Mouse (Mus musculus): ENCODE results near the gene Eef1a2. TPM values are rescaled to one million over a fixed set of nuclear protein-coding genes. Genes with fewer than 3 reads are reported as not detected.

Gene Eef1a2
- polyA plus RNA-seq, 1 experiment from 2014 or later = 0.36 TPM

DNA sequence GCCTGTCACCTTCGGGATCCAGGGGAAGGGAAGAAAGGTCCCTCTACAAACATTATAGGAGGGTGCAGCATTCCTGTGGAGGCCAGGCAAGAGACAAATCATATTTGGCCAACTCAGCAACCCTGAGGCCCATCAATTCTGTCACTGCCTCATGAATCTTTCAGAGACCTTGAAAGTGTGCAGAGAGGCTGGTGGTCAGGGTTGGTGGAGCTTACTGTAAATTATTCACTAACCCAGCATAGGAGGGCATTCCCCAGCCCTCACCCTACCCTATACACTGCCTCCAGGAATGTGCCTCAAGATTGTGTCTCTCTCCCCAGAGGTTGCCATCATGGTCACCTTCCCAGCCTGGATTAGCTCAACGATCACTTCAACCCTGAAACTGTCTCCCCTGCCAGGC lies 12.1 kb downstream of the Eef1a2 start:
- 76% methylated on average over 2 of the region's 2 CpGs for WGBS
- no peaks in the 10 kb centered on the region for H3K9me3 ChIP-seq
- peaks cover 20% of the 10 kb centered on the region for H3K27me3 ChIP-seq (replicated peaks)
- no peak overlapping the region for H3K9ac ChIP-seq
- no peak overlapping the region for H3K4me2 ChIP-seq
- no peaks in the 10 kb centered on the region for H3K4me1 ChIP-seq
- no peak overlapping the region for H3K27ac ChIP-seq
- no peaks in the 10 kb centered on the region for H3K36me3 ChIP-seq
- H3K4me3 ChIP-seq (replicated peaks) = no peak overlapping the region
- no peak for ATAC-seq (ENCODE audit: insufficient read depth, low FRiP score, low read depth)

DNA sequence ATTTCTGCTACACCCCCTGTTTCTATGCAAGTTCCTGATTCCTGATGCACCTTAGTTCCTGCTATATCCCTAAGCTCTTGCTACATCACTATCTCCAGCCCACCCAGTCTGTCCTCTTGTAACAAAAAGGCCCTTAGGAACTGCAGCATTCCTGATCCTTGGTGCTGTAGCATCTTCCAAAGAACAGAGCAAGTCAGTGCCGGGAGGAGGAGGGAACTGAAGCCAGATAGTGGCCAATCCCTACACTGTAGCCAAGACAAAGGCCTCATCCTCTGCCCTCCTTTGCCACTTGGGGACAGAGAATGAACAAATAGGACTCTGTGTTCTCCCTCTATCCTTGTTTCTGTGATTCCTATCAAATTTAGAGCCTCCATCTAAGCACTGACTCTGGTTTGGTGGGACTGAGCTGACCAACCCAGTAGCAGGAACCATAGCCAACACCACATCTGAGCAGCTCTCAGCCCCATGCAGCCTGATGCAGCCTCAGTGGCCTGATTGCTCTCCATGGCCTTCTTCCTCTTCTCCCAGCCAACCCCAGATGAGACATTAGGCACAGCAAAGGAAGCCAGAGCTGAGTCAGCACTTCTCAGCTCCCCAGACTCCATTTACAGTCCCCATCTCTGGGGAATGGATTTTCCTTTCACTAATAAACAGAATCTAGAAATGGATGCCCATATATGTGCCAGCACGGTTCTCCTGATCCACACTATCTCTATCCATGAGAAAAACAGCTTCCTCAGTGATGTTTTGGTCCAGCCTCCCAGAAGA lies 13.1 kb downstream of the Eef1a2 start:
- Histone ChIP-seq H3K27ac (no peak overlapping the region), H3K36me3 (no peaks in the 10 kb centered on the region), H3K4me2 (no peak overlapping the region), H3K4me1 (no peaks in the 10 kb centered on the region), H3K9me3 (no peaks in the 10 kb centered on the region), H3K4me3 (replicated peaks) (no peak overlapping the region), H3K9ac (no peak overlapping the region), H3K27me3 (replicated peaks) (peaks cover 12% of the 10 kb centered on the region)
- ATAC-seq (ENCODE audit: insufficient read depth, low FRiP score, low read depth) = no peak
- WGBS = 57% methylated on average over 2 of the region's 2 CpGs

DNA sequence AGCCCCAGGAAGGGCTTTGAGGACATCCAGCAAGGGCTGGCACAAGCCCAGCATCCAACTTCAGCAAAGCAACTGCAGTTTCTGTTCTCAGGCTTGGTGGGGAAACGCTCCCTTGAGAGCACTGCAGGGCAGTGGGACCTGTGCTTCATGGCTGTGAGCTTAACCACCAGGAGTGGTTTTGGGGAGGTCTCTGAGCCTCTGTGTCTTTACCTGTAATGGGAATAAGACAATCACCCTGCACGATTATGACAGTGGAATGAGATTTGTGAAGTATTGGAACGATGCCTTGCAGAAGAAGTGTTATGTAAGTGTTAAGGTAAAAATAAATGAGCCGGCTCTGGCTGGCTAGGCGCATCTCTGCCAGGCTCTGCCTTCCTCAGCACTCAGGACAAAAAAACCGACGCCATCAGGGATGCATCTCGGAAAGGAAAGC lies 14.1 kb downstream of the Eef1a2 start:
- Histone ChIP-seq H3K4me1 (no peaks in the 10 kb centered on the region), H3K27ac (no peak overlapping the region), H3K9me3 (no peaks in the 10 kb centered on the region), H3K4me2 (no peak overlapping the region), H3K4me3 (replicated peaks) (no peak overlapping the region), H3K36me3 (no peaks in the 10 kb centered on the region), H3K27me3 (replicated peaks) (peaks cover 8% of the 10 kb centered on the region; the same call in 1 of the 2 replicates), H3K9ac (no peak overlapping the region)
- no peak for ATAC-seq (ENCODE audit: insufficient read depth, low FRiP score, low read depth)
- 61% methylated on average over 8 of the region's 8 CpGs for WGBS

DNA sequence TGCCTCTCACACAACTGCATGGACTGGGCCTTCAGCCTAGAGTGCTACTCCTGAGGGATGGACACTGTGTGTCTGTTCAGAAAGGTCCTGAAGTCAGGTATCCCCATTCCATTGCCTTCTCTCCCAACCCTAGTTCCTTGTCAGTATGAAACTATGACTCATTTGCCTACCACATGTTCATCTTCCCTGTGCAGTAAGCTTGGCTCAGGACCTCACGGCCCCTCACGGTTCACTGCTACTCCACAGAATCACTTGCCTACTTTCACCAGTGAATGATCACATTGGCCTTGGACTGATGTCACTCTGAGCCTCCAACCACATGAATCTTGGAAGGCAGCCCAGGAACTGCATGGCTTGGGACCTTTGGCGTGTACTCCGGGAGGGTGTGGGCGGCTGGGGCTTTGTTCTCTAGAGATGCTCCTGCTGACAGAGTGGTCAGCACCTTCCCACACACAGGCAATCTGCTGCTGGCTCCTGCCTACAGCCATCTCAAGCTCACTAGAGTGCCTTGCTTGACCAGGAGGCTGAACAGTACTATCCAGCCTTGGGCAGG lies 17.1 kb downstream of the Eef1a2 start:
- Histone ChIP-seq H3K9me3 (no peaks in the 10 kb centered on the region), H3K27ac (no peak overlapping the region), H3K4me2 (no peak overlapping the region), H3K4me1 (no peaks in the 10 kb centered on the region), H3K9ac (no peak overlapping the region), H3K36me3 (no peaks in the 10 kb centered on the region), H3K4me3 (replicated peaks) (no peak overlapping the region), H3K27me3 (replicated peaks) (peaks cover 24% of the 10 kb centered on the region)
- ATAC-seq (ENCODE audit: insufficient read depth, low FRiP score, low read depth) = no peak
- WGBS = 92% methylated on average over 5 of the region's 5 CpGs

DNA sequence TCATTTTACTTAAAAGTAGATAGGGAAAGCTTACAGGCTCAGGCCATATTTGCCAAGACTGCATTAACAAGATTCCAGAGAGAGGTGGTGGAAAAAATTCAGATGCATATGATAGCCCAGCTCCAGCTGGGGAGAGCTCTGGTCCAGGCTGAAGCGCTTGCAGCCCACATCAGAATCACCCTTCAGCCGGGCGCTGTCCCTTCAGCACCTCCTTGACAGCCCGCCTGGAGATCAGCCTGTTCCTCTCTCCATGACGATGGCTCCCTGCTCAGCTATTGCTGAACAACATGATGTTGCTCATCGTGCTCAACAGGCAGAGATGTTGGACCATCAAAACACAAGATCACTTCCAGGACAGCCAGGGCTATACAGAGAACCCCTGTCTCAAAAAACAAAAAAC lies 19.9 kb downstream of the Eef1a2 start:
- Histone ChIP-seq H3K4me2 (no peak overlapping the region), H3K27me3 (replicated peaks) (peaks cover 52% of the 10 kb centered on the region), H3K9ac (no peak overlapping the region), H3K4me1 (0 out of 2 replicates have a peak, but pooled peaks cover 5% of the 10 kb centered on the region), H3K9me3 (no peaks in the 10 kb centered on the region), H3K4me3 (replicated peaks) (no peak overlapping the region), H3K27ac (no peak overlapping the region), H3K36me3 (no peaks in the 10 kb centered on the region)
- no peak for ATAC-seq (ENCODE audit: insufficient read depth, low FRiP score, low read depth)
- WGBS = 3% methylated on average over 6 of the region's 6 CpGs

DNA sequence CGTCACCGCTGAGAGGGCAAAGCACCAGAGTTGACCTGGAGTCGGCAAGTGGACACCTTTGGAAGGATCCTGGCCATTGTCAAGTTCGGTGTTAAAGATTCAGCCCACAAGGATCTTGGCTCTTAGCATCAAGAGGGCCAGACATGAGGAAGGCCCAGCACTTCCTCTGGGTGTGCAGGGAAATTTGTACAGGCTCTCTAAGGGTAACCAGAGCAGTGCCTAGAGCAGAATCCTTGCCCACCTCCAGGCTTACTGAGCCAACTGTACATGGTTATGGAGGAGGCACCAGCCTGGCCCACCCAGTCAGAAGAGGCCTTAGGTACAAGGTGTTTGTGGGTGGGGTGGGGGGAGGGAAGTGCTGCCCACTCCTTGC lies 21.4 kb downstream of the Eef1a2 start:
- WGBS = 9% methylated on average over 4 of the region's 4 CpGs
- Histone ChIP-seq H3K4me3 (replicated peaks) (peak overlapping the region; percentile 46), H3K4me2 (peak overlapping the region; percentile 81)

DNA sequence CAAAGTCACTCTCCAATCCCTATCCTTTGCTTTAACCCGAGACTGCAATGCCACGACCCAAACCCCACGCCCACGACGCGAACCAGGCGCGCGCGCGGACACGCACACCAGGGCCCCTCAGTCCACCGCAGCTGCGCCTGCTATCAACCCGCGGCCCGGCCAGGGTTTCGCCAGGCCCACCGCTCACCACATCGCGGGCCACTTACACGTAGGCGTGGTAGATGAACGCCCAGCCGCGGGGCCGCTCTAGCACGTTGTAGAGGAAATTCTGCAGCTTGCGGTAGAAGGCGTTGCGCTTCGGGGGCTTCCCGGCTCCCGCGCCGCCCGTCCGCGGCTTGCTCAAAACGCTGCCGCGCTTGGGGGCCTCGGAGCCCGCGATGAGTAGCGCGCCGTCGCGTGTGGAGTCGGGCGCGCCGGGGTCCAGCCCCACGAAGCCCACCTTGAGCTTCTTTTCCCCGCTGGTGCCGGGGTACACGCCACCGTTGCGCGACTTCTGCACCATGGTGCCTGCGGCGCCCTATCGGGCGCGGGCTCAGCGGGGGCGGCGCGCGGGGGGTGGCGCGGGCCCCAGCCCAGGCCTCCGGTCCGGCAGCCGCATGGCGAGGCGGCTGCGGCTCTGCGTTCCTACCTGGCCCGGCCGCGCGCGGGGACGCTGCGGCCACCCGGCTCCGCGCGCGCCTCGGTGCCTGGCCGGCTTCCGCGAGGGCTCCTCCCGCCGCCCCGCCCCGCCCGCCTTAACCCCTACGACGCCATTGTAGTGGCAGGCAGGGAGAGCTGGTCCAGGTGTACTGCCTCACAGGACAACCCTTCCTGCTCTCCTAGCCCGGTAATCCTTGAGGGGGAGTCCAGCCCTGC lies 22.0 kb downstream of the Eef1a2 start, which contains the start of gene Kcnq2:
Kcnq2 (minus strand) TSS at position 710 of the 855 bp plus-strand sequence.
- Histone ChIP-seq H3K4me3 (replicated peaks) (peak within 1 kb of the TSS; percentile 46), H3K27ac (no peak within 1 kb of the TSS), H3K4me1 (0 out of 2 replicates have a peak, but pooled peaks cover 5% of the 10 kb centered on the region), H3K4me2 (peak within 1 kb of the TSS; percentile 81), H3K36me3 (no peaks in the 10 kb centered on the region), H3K9me3 (no peaks in the 10 kb centered on the region), H3K27me3 (replicated peaks) (peaks cover 58% of the 10 kb centered on the region), H3K9ac (no peak within 1 kb of the TSS)
- under 1% methylated on average over 103 of the region's 104 CpGs for WGBS
- ATAC-seq (ENCODE audit: insufficient read depth, low FRiP score, low read depth) = no peak

More for the DNA sequence above, 21.4 kb downstream of the Eef1a2 start:
- H3K27ac ChIP-seq = no peak overlapping the region
- no peak overlapping the region for H3K9ac ChIP-seq
- H3K9me3 ChIP-seq = no peaks in the 10 kb centered on the region
- H3K27me3 ChIP-seq (replicated peaks) = peaks cover 58% of the 10 kb centered on the region
- no peak for ATAC-seq (ENCODE audit: insufficient read depth, low FRiP score, low read depth)
- 0 out of 2 replicates have a peak, but pooled peaks cover 5% of the 10 kb centered on the region for H3K4me1 ChIP-seq
- no peaks in the 10 kb centered on the region for H3K36me3 ChIP-seq

DNA sequence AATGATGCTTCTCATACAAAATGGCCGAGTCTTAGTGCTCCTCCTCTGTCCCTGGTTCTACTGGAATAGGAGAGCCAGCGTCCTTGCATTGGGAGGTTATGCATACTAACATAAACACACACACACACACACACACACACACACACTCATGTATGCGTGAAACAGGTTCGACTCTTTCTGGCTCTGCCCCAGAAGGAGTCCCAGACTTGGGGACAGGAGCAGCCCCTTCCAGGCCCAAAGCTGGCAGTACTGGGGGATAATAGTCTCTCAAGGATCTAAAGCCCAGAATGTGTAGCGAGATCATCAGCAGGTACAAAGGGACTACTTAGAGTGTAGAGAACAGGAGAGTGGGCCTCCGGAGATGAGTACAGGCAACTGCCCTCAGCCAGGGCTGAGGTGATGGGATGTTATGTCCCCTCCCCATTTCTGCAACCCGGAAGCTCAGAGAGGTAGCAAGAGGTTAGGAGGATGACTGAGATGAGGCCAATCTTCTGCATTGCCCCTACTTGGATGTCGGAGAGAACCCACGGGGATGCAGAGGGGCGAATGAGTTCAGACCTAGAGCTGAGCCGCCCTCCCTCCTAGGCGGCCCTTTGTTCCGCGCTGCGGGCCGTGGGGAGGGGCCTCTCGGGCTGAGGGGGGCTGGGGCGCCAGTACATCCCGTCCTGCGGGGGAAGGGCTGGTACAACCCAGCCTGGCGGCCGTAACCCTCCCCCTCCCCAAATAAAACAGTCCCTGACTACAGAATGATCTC lies 22.8 kb downstream of the Eef1a2 start:
- WGBS = 10% methylated on average over 22 of the region's 22 CpGs
- H3K4me3 ChIP-seq (replicated peaks) = peak overlapping the region; percentile 46
- H3K27ac ChIP-seq = no peak overlapping the region
- 0 out of 2 replicates have a peak, but pooled peaks cover 5% of the 10 kb centered on the region for H3K4me1 ChIP-seq
- no peak overlapping the region for H3K9ac ChIP-seq
- H3K27me3 ChIP-seq (replicated peaks) = peaks cover 58% of the 10 kb centered on the region
- H3K4me2 ChIP-seq = peak overlapping the region; percentile 81
- H3K36me3 ChIP-seq = no peaks in the 10 kb centered on the region
- no peak for ATAC-seq (ENCODE audit: insufficient read depth, low FRiP score, low read depth)
- H3K9me3 ChIP-seq = no peaks in the 10 kb centered on the region

DNA sequence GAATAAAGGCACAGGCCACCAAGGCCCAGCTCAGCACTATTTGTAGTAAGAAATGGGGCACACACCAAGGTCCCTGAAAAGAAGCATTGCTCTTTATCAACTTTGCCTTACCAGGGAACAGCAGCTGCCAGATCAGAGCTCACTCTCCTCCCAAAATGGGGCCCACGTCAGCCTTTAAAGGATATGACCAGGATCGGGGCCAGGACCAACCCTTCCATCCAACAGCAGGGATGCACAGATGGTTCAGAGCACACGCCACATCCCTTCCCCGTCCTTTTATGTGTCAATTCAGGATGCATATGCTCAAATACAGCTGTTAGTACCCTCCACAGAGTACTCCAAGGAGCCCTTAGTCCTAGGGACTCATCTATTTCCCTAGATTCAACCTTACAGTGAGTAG lies 26.6 kb downstream of the Eef1a2 start:
- H3K36me3 ChIP-seq = no peaks in the 10 kb centered on the region
- no peaks in the 10 kb centered on the region for H3K9me3 ChIP-seq
- H3K4me3 ChIP-seq (replicated peaks) = no peak overlapping the region
- WGBS = 53% methylated on average over 4 of the region's 4 CpGs
- no peak for ATAC-seq (ENCODE audit: insufficient read depth, low FRiP score, low read depth)
- no peak overlapping the region for H3K4me2 ChIP-seq
- 0 out of 2 replicates have a peak, but pooled peaks cover 5% of the 10 kb centered on the region for H3K4me1 ChIP-seq
- H3K27ac ChIP-seq = no peak overlapping the region
- H3K9ac ChIP-seq = no peak overlapping the region
- H3K27me3 ChIP-seq (replicated peaks) = peaks cover 43% of the 10 kb centered on the region

DNA sequence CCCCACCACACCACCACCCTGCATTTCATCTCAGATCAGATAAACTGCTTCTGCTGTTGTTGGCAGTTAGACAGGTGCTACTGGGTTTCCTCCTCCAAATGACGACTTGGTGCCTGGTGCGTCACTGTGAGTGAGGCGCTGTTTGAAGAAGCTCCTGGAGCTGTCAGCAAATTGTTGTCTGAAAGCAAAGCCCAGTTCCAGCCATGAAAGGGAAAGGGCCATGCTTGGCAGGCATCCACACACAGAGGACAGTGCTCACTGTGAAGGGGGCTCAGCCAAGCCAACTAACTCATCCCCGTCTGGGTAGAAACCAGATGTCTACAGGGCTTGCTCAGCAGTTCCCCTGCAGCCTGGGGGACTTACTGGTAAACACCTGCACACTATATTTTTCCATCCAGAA lies 27.9 kb downstream of the Eef1a2 start:
- Histone ChIP-seq H3K4me1 (no peaks in the 10 kb centered on the region), H3K9me3 (no peaks in the 10 kb centered on the region), H3K4me3 (replicated peaks) (no peak overlapping the region), H3K4me2 (no peak overlapping the region), H3K27ac (no peak overlapping the region), H3K9ac (no peak overlapping the region), H3K27me3 (replicated peaks) (peaks cover 30% of the 10 kb centered on the region), H3K36me3 (no peaks in the 10 kb centered on the region)
- no peak for ATAC-seq (ENCODE audit: insufficient read depth, low FRiP score, low read depth)
- WGBS = 68% methylated on average over 4 of the region's 4 CpGs

DNA sequence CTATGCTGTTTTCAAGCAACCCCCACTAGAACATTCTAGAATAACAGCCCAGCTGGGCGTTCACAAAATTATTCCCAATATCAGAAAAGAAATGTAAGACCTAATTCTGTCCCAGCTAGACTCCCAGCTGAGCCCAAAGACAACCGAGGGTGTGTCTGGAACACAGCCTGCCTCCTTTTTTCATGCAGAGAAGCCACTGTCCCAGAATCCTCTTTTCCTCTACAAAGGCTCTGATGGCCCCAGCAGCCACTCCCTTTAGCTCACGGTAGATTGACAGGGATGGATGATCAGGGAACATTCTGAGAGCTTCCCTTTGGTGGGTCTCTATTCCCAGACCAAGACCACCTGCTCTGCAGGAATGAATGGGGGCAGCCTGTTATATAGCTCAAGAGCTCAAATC lies 29.0 kb downstream of the Eef1a2 start:
- Histone ChIP-seq H3K27me3 (replicated peaks) (peaks cover 18% of the 10 kb centered on the region; the same call in 1 of the 2 replicates), H3K4me2 (no peak overlapping the region), H3K9ac (no peak overlapping the region), H3K27ac (no peak overlapping the region), H3K4me3 (replicated peaks) (no peak overlapping the region), H3K9me3 (no peaks in the 10 kb centered on the region), H3K4me1 (no peaks in the 10 kb centered on the region), H3K36me3 (no peaks in the 10 kb centered on the region)
- no peak for ATAC-seq (ENCODE audit: insufficient read depth, low FRiP score, low read depth)
- WGBS = 38% methylated on average over 3 of the region's 3 CpGs
